Mouse (Mus musculus) forebrain, embryonic 15.5 days (tissue): Measurements from ENCODE around the gene Glrx3. TPM values are rescaled to one million over a fixed set of nuclear protein-coding genes. Genes with fewer than 3 reads are reported as not detected.

ENCODE experiments used
- ATAC-seq: fragments of 200-750 bp; cut with Nextera tagmentation; replicated peaks from 2 replicates; pipeline ENCODE4 v1.8.0; 2017; ENCODE audit warnings: mild to moderate bottlenecking, moderate TSS enrichment, moderate library complexity
- H3K27ac ChIP-seq: fragments of 300-500 bp; sonication (generic); replicated peaks from 2 replicates; pipeline ENCODE4 v1.5.1; 2015; ENCODE audit warnings: mild to moderate bottlenecking, inconsistent platforms
- H3K27me3 ChIP-seq: fragments of 300-500 bp; sonication (generic); 2 replicates; pipeline ENCODE4 v1.6.1; 2015; ENCODE audit warnings: inconsistent platforms
- H3K36me3 ChIP-seq: fragments of 300-500 bp; sonication (generic); 2 replicates; pipeline ENCODE4 v1.6.1; 2015; ENCODE audit warnings: mild to moderate bottlenecking, inconsistent platforms
- H3K4me1 ChIP-seq: fragments of 300-500 bp; sonication (generic); 2 replicates; pipeline ENCODE4 v1.6.1; 2015; ENCODE audit warnings: inconsistent platforms
- H3K4me2 ChIP-seq: fragments of 300-500 bp; sonication (generic); replicated peaks from 2 replicates; pipeline ENCODE4 v1.6.1; 2015; ENCODE audit warnings: mild to moderate bottlenecking, inconsistent platforms
- H3K4me3 ChIP-seq: fragments of 300-500 bp; sonication (generic); 2 replicates; pipeline ENCODE4 v1.5.1; 2015; ENCODE audit warnings: mild to moderate bottlenecking, inconsistent platforms
- H3K9ac ChIP-seq: fragments of 300-500 bp; sonication (generic); replicated peaks from 2 replicates; pipeline ENCODE4 v1.6.1; 2015; ENCODE audit warnings: mild to moderate bottlenecking, inconsistent platforms
- H3K9me3 ChIP-seq: fragments of 300-500 bp; sonication (generic); 2 replicates; pipeline ENCODE4 v1.6.1; 2016; ENCODE audit warnings: inconsistent platforms
- WGBS: fragments of 180-500 bp; shearing (Covaris S2); methylation state at CpG from one replicate; pipeline ENCODE4 v1.1.7; 2015; ENCODE audit warnings: mixed read lengths; 5-methylcytosine and 5-hydroxymethylcytosine counted together
- polyA plus RNA-seq: library from polyadenylated mRNA; unstranded; fragments of >200 nt; fragmentation: Nextera tagmentation; extraction: Ambion mirVana; gene quantifications from 2 replicates; pipeline ENCODE4 v1.2.1, GENCODE M21; 2015

The Glrx3 gene
- polyA plus RNA-seq: 259 and 261 TPM in 2 replicates

DNA sequence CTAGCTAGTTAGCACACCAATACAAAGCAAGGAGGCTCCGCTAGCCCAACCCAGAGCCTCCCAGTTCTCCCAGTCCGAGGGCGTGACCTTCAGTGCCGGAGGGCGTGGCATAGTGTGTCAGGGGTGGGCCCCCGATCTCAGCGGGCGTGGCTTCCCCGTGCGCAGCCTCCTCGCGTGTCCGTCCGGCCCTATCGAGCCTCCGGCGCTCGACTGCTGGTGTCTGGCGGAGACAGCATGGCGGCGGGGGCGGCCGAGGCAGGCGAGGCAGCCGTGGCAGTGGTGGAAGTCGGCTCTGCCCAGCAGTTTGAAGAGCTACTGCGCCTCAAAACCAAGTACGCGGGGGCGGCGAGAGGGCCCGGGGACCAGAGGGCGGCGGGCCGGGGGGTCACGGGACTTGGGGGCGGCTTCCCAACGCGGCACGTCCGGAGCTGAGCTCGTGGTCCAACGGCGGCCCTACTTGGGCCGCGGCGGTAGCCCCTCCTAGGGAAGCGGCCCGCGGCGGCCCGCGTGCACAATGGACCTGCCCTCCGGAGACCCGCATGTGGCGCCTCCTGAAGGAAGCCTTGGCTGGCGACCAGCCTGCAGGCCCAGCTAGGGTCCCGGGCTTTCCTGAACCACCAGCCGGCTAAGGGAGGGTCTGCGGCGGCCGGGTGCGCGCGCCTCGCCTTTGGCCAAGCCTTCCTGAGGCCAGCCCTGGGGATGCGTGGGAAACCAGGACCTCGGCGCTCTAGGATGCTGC is at the start of gene Glrx3:
Glrx3 (plus strand) TSS at position 175 of the 739 bp plus-strand sequence.
- Histone ChIP-seq H3K4me2 (peak within 1 kb of the TSS; percentile 62), H3K9me3 (no peaks in the 10 kb centered on the region), H3K27ac (peak within 1 kb of the TSS; percentile 90), H3K4me1 (peaks cover 20% of the 10 kb centered on the region), H3K36me3 (no peaks in the 10 kb centered on the region), H3K27me3 (no peaks in the 10 kb centered on the region), H3K9ac (peak within 1 kb of the TSS; percentile 95), H3K4me3 (peak within 1 kb of the TSS; percentile 96)
- WGBS: 1% methylated on average over 63 of the region's 69 CpGs
- peak; percentile 95 for ATAC-seq

GRCm38 (mm10) chr7:137387863-137388262 is 49.6 kb upstream of the Glrx3 start:
- Histone ChIP-seq H3K4me3 (no peak overlapping the region), H3K9ac (no peak overlapping the region), H3K4me2 (no peak overlapping the region), H3K36me3 (no peaks in the 10 kb centered on the region), H3K4me1 (no peaks in the 10 kb centered on the region), H3K27me3 (no peaks in the 10 kb centered on the region), H3K27ac (no peak overlapping the region), H3K9me3 (no peaks in the 10 kb centered on the region)
- 86% methylated on average over 5 of the region's 5 CpGs for WGBS
- no peak for ATAC-seq

GRCm38 (mm10) chr7:137395421-137395820 is 42.0 kb upstream of the Glrx3 start:
- Histone ChIP-seq H3K4me1 (no peaks in the 10 kb centered on the region), H3K27ac (no peak overlapping the region), H3K36me3 (no peaks in the 10 kb centered on the region), H3K27me3 (no peaks in the 10 kb centered on the region), H3K4me2 (no peak overlapping the region), H3K4me3 (no peak overlapping the region), H3K9ac (no peak overlapping the region), H3K9me3 (no peaks in the 10 kb centered on the region)
- 91% methylated on average over 4 of the region's 4 CpGs for WGBS
- no peak for ATAC-seq

GRCm38 (mm10) chr7:137397361-137397910 is 40.0 kb upstream of the Glrx3 start:
- no peak overlapping the region for H3K4me3 ChIP-seq
- no peaks in the 10 kb centered on the region for H3K36me3 ChIP-seq
- no peak overlapping the region for H3K9ac ChIP-seq
- ATAC-seq: no peak
- no peaks in the 10 kb centered on the region for H3K9me3 ChIP-seq
- no peaks in the 10 kb centered on the region for H3K4me1 ChIP-seq
- 94% methylated on average over 8 of the region's 8 CpGs for WGBS
- H3K4me2 ChIP-seq: no peak overlapping the region
- H3K27ac ChIP-seq: no peak overlapping the region
- H3K27me3 ChIP-seq: no peaks in the 10 kb centered on the region

DNA sequence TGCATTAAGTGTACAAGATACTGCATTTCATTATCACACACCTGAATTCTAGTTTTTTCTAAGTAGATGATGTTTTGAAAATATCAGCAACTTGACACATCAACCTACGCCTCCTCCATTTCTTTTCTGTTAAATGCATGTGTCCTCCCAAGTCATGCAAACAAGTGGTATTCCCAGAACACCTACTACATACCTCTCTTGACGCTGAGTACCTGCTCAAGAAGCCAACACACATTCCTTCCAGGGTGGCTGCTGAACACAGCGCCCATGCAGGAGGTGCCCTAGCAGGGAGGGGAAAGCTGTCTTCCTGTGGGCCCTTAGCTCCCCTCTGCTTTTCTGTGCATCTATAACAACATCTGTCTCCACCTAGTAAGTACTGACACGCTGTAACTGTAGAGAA is 38.4 kb upstream of the Glrx3 start:
- ATAC-seq: no peak
- H3K9ac ChIP-seq: no peak overlapping the region
- WGBS: 91% methylated on average over 4 of the region's 4 CpGs
- no peaks in the 10 kb centered on the region for H3K27me3 ChIP-seq
- no peak overlapping the region for H3K4me3 ChIP-seq
- no peaks in the 10 kb centered on the region for H3K4me1 ChIP-seq
- no peak overlapping the region for H3K4me2 ChIP-seq
- no peaks in the 10 kb centered on the region for H3K9me3 ChIP-seq
- no peak overlapping the region for H3K27ac ChIP-seq
- no peaks in the 10 kb centered on the region for H3K36me3 ChIP-seq

DNA sequence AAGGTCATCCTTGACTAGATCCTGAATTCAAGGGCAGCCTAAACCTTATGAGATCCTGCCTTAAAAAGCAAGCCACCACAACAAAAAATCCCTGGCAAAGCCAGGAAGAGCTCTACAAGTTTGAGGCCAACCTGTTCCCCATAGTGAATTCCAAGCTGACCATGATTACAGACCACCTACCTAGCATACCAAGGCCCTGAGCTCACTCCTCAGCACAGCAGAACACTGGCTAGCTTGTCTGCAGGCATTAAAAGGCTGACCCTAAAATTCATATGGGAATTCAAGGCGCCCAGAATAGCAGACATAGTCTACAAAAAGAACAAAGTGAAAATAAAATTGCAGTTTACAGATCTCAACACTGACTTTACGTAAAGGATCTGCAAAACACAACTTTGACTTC is 33.3 kb upstream of the Glrx3 start:
- H3K4me3 ChIP-seq: no peak overlapping the region
- 83% methylated on average over 2 of the region's 2 CpGs for WGBS

DNA sequence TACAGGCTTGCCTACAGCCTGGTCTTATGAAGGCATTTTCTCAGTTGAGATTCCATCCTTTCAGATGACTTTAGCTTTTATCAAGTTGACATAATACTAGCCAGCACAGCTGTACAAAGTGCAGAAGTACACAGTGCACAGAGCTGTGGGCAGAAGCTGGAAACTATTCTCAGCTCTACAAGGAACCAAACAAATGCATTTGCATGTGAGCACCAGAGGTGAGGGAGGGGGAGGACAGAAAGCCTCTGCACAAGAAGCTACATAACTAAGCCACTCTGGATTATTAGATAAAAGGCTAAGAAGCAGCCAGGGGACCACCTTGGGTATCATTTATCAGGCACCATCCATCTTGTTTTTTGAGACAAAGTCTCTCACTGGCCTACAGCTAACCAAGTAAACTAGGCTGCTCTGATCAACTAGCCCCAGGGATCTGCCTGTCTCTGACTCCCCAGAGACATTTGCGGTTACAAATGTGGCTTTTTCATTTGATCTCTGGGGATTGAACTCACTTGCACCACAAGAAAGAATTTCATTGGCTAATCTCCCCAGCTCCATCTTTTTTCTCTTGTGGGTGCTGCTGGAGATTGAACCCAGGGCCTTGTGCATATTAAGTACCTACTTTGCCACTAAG is 29.9 kb upstream of the Glrx3 start:
- WGBS: 93% methylated on average over 1 of the region's 1 CpGs

More for the DNA sequence above, 33.3 kb upstream of the Glrx3 start:
- Histone ChIP-seq H3K27me3 (no peaks in the 10 kb centered on the region), H3K36me3 (no peaks in the 10 kb centered on the region), H3K4me2 (no peak overlapping the region), H3K9ac (no peak overlapping the region), H3K4me1 (no peaks in the 10 kb centered on the region), H3K27ac (no peak overlapping the region), H3K9me3 (no peaks in the 10 kb centered on the region)
- ATAC-seq: no peak

GRCm38 (mm10) chr7:137410337-137411197 is 26.8 kb upstream of the Glrx3 start, which contains the start of gene 9430038I01Rik:
Gene 9430038I01Rik, minus strand, starts transcription at chr7:137410762.
- Histone ChIP-seq H3K9me3 (no peaks in the 10 kb centered on the region), H3K36me3 (no peaks in the 10 kb centered on the region), H3K4me1 (peaks cover 8% of the 10 kb centered on the region), H3K4me2 (peak within 1 kb of the TSS; percentile 58), H3K27ac (peak within 1 kb of the TSS; percentile 87), H3K4me3 (peak within 1 kb of the TSS; percentile 80), H3K27me3 (no peaks in the 10 kb centered on the region), H3K9ac (peak within 1 kb of the TSS; percentile 64)
- peak; percentile 100 for ATAC-seq
- WGBS: under 1% methylated on average over 63 of the region's 63 CpGs

More for the DNA sequence above, 29.9 kb upstream of the Glrx3 start:
- ATAC-seq: no peak
- peaks cover 8% of the 10 kb centered on the region for H3K4me1 ChIP-seq
- no peak overlapping the region for H3K27ac ChIP-seq
- no peaks in the 10 kb centered on the region for H3K36me3 ChIP-seq
- no peaks in the 10 kb centered on the region for H3K27me3 ChIP-seq
- no peak overlapping the region for H3K4me2 ChIP-seq
- H3K9ac ChIP-seq: no peak overlapping the region
- H3K4me3 ChIP-seq: no peak overlapping the region
- H3K9me3 ChIP-seq: no peaks in the 10 kb centered on the region

DNA sequence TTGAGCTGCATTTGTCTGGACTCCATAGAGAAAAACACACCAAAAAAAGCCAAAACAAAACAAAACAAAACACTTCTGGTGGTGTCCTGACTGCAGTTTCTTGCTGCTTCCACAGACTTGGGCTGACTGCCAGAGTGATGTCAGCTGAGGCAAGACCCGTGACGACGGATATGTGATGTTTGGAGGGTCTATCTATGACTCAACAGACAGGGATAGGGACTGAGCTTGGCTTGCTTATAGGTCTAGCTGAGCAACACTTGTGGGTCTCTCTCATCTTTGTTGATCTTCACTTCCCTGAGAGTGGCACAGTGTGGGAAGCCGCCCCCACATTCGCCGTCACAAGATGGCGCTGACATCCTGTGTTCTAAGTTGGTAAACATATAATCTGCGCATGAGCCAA is 22.7 kb upstream of the Glrx3 start:
- no peak for ATAC-seq
- Histone ChIP-seq H3K27me3 (no peaks in the 10 kb centered on the region), H3K4me2 (no peak overlapping the region), H3K4me1 (peaks cover 8% of the 10 kb centered on the region), H3K27ac (no peak overlapping the region), H3K9ac (no peak overlapping the region), H3K4me3 (no peak overlapping the region), H3K36me3 (no peaks in the 10 kb centered on the region), H3K9me3 (no peaks in the 10 kb centered on the region)
- 88% methylated on average over 8 of the region's 8 CpGs for WGBS

- Histone ChIP-seq H3K27me3 (no peaks in the 10 kb centered on the region), H3K4me2 (no peak overlapping the region), H3K4me3 (no peak overlapping the region), H3K36me3 (no peaks in the 10 kb centered on the region), H3K27ac (no peak overlapping the region), H3K4me1 (no peaks in the 10 kb centered on the region), H3K9me3 (no peaks in the 10 kb centered on the region), H3K9ac (no peak overlapping the region)
- WGBS: 93% methylated on average over 2 of the region's 2 CpGs
- no peak for ATAC-seq
Observed at GRCm38 (mm10) chr7:137420550-137420949, 16.9 kb upstream of the Glrx3 start.

DNA sequence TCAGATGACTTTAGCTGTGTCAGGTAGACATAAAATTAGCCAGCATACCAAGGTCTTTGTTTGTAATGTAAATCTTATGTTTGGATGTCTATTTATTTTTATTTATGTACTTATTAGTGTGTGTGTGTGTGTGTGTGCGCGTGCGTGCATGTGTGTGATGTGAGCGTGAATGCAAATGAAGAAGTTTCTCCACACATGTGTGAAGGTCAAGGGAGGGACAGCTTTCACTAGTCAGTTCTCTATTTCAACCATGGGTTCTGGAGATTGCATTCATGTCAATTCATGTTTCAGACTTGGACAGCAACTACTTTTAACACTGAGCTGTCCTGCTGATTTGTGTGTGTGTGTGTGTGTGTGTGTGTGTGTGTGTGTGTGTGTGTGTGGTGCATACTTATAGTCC is 16.2 kb upstream of the Glrx3 start:
- Histone ChIP-seq H3K9me3 (no peaks in the 10 kb centered on the region), H3K27me3 (no peaks in the 10 kb centered on the region), H3K36me3 (no peaks in the 10 kb centered on the region), H3K9ac (no peak overlapping the region), H3K4me2 (no peak overlapping the region), H3K27ac (no peak overlapping the region), H3K4me3 (no peak overlapping the region), H3K4me1 (no peaks in the 10 kb centered on the region)
- WGBS: 95% methylated on average over 4 of the region's 4 CpGs
- no peak for ATAC-seq

DNA sequence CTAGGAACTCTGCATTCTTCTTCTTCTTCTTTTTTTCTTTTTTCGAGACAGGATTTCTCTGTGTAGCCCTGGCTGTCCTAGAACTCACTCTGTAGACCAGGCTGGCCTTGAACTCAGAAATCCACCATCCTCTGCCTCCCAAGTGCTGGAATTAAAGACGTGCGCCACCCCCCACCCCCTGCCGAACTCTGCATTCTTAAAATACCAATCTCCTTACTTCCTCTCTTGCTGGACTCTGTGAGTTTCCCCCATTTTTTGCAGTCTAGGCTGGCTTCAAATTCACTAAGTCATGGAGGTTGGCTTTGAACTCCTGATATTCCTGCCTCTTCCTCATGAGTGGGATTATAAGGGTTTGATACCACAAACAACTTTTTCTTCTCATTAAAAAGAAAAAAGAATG is 10.7 kb upstream of the Glrx3 start:
- no peaks in the 10 kb centered on the region for H3K9me3 ChIP-seq
- 67% methylated on average over 4 of the region's 4 CpGs for WGBS
- H3K4me3 ChIP-seq: no peak overlapping the region
- no peaks in the 10 kb centered on the region for H3K36me3 ChIP-seq
- no peak for ATAC-seq
- no peaks in the 10 kb centered on the region for H3K27me3 ChIP-seq
- no peak overlapping the region for H3K27ac ChIP-seq
- H3K4me2 ChIP-seq: no peak overlapping the region
- H3K9ac ChIP-seq: no peak overlapping the region
- peaks cover 2% of the 10 kb centered on the region for H3K4me1 ChIP-seq
